Mouse (Mus musculus) CD4-positive, CD25-positive, alpha-beta regulatory T cell, adult 4 months (primary cell): ENCODE results near the gene Gm13769. TPM values are rescaled to one million over a fixed set of nuclear protein-coding genes. Genes with fewer than 3 reads are reported as not detected.
"Not testable (repeated sequence)": the region's sequence is repeated elsewhere in the genome, so short reads cannot be mapped to it uniquely, and the experiment has no call there.

Experiments
- ATAC-seq: one replicate; pipeline ENCODE4 v1.8.0; 2017
- polyA plus RNA-seq, 2 experiments: library from polyadenylated mRNA; unstranded; fragments of 100-300 nt; shearing (Covaris generic); gene quantifications; one replicate each; pipeline ENCODE4 v1.2.1; 2017

Gm13769 gene
- not detected for polyA plus RNA-seq

- ATAC-seq = not testable (repeated sequence)
These were observed at the start of gene Gm13769 for GRCm38 (mm10) chr2:90321900-90322299. Gene Gm13769 (plus strand): TSS chr2:90322200.

GRCm38 (mm10) chr2:90292741-90293140 is 29.3 kb upstream of the Gm13769 start, which contains the start of gene Olfr1272:
Gene Olfr1272 (minus strand): TSS chr2:90292841.
- ATAC-seq = no peak

- ATAC-seq = not testable (repeated sequence)
These were observed 24.7 kb downstream of the Gm13769 start for GRCm38 (mm10) chr2:90346694-90347093.

- not testable (repeated sequence) for ATAC-seq
These were observed 29.0 kb downstream of the Gm13769 start for GRCm38 (mm10) chr2:90351047-90351446.

- ATAC-seq = not testable (repeated sequence)
These were observed 29.5 kb downstream of the Gm13769 start for GRCm38 (mm10) chr2:90351540-90351939.

DNA sequence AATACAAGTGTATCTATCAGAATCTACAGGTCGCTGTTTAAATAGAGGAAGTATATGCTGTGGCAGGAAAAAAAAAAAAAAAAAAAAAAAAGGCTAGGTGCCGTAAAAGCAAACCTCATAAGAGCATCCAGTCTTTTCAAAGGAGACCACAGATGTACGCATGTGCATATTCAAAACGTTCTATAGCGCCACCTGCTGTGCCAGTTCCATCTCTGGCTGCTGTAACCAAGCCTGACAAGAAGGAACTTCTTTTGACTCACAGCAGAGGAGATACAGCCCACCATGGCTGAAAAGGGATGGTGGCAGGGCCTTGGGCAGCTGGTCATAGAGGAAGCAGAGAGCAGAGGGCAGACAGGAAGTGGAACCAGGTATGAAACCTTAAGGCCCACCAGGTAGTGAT is 37.2 kb downstream of the Gm13769 start:
- not testable (repeated sequence) for ATAC-seq

- ATAC-seq = not testable (repeated sequence)
These were observed 38.2 kb downstream of the Gm13769 start for GRCm38 (mm10) chr2:90360199-90360598.

Other genes starting within 250 kb of the Gm13769 start
- under 1 TPM in 1 of 2 experiments, not detected in 1; 0.09 TPM for gene Olfr1269, start 200.8 kb upstream of the Gm13769 start, polyA plus RNA-seq
- not detected for gene Olfr32, start 179.9 kb upstream of the Gm13769 start, polyA plus RNA-seq
- not detected for gene Olfr1270, start 169.1 kb upstream of the Gm13769 start, polyA plus RNA-seq
- not detected for gene Olfr1506, start 97.7 kb upstream of the Gm13769 start, polyA plus RNA-seq
- gene Olfr142, start 64.6 kb upstream of the Gm13769 start, polyA plus RNA-seq = not detected
- under 1 TPM in 1 of 2 experiments, not detected in 1; 0.20 TPM for gene Olfr1271, start 51.2 kb upstream of the Gm13769 start, polyA plus RNA-seq
- gene Olfr1272, start 29.4 kb upstream of the Gm13769 start, polyA plus RNA-seq = not detected
- gene Olfr1274-ps, start 76.5 kb downstream of the Gm13769 start, polyA plus RNA-seq = not detected